Mouse (Mus musculus) kidney, postnatal 4 days (tissue): Measurements from ENCODE around the gene Cd209e.
A peak's percentile ranks its signal among the peaks of the same experiment; 100 is the strongest.
"Not testable (repeated sequence)": the region's sequence is repeated elsewhere in the genome, so short reads cannot be mapped to it uniquely, and the experiment has no call there.

Source experiments
- DNase-seq, 2 experiments: peaks; one replicate each; pipeline ENCODE4 v3.0.0; 2021; ENCODE audit warnings: mixed read lengths in 2 of 2

Cd209e gene

GRCm38 (mm10) chr8:3854209-3854608 is at the start of gene Cd209e:
TSS of gene Cd209e (minus strand) at chr8:3854309.
- DNase-seq, result no peak

GRCm38 (mm10) chr8:3878455-3878854 is 24.3 kb upstream of the Cd209e start, which contains the start of gene Cd209d:
TSS of gene Cd209d (minus strand) at chr8:3878555.
- no peak for DNase-seq

- no peak for DNase-seq
Measured at GRCm38 (mm10) chr8:3876121-3876520, 22.0 kb upstream of the Cd209e start.

GRCm38 (mm10) chr8:3862736-3863135 is 8.6 kb upstream of the Cd209e start:
- DNase-seq, result not testable (repeated sequence)

- DNase-seq, result peak; percentile 36 to 62
Measured at GRCm38 (mm10) chr8:3803091-3803490, 51.0 kb downstream of the Cd209e start.
